Mouse (Mus musculus) liver (tissue): ENCODE results near the gene Gm21973.

Experiments used
- DNase-seq: peaks from one replicate; pipeline ENCODE4 v3.0.0-alpha.2; 2020; ENCODE audit warnings: mixed read lengths

Gm21973 gene

DNA sequence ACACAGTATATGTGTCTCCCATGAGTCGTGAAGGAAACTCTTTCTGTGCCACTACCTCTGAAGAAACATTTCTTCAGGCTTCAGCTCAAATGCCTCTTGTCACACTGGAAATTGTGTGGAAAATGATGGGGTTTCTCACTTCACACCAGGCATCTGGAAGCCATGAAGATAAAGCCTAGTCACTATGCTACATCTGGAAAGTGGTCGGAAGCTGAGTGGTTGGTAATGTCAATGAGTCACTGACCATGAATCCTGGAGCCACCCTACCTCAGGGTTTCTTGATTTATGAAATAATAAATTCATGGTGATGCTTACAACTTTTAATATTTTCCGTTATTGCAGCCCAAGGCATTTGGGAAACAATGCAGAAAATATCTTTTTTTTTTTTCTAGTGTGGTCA, 84.7 kb downstream of the Gm21973 start:
- DNase-seq = no peak

- no peak for DNase-seq
Measured at GRCm38 (mm10) chr15:10410881-10411280, 85.7 kb downstream of the Gm21973 start.

- DNase-seq = no peak
Measured at GRCm38 (mm10) chr15:10413656-10414055, 88.5 kb downstream of the Gm21973 start.

DNA sequence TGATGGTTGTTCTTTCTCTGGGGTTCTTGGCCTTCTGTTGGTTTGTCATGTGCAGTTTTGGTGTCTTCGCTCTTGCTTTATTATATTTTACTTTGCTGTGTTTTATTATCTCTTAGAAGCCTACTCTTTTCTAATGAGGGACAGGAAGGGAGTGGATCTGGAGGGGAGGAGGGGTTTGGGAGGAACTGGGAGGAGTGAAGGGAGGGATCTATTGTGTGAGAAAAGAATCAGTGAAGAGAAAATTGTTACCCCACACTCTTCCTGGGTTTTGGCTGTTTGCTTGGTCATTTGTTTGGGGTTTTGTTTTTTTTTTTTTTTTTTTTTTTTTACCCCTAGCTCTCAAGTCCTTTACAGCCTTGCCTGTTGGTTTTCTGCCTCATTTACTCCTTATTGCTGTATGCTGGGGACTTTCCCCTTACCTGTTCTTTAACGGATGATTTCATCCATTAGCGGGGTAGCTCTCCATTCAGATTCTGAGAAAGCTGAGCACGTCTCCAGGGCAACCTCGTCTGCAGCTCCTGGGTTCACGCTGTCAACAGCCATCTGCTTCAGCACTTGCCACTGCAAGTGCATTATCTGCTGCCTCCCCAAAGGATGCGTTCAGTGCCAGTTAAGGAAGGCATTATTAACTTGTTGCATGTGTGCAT, 96.1 kb downstream of the Gm21973 start:
- DNase-seq = no peak

DNA sequence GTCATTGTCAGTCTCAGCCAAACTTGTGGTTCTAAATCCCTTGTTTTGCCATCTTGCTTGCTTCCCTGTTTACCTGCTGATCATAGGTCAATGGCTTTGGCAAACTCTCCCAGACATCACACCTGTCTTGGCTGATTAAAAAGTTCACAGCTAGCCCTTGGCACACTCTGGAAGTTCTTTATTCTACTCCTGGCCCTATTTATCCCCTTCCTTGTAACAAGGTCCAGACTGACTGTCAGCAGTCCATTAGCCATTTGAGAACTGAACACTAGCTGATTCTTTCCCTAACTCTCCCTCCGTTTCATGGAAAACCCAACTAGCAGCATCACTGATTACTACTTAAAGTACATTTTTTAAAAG, 96.6 kb downstream of the Gm21973 start:
- DNase-seq = no peak
